Mouse (Mus musculus) erythroid progenitor cell, adult 5-6 weeks (primary cell): ENCODE data around the gene Smarcd2. TPM values are rescaled to one million over a fixed set of nuclear protein-coding genes. Genes with fewer than 3 reads are reported as not detected.

Experiments used
- ATAC-seq: replicated peaks from 2 replicates; pipeline ENCODE4 v1.8.0; 2016; ENCODE audit warnings: moderate number of reproducible peaks, mild to moderate bottlenecking, moderate TSS enrichment, inconsistent platforms; ENCODE audit not compliant: poor library complexity, low FRiP score, severe bottlenecking
- total RNA-seq, 2 experiments: library from RNA; stranded (forward) in 1 of 2; stranded (reverse) in 1 of 2; fragments of 150-400 nt in 1 of 2; fragments of 186-747, 209-891 nt in 1 of 2; gene quantifications; 2 replicates each; pipeline versions ENCODE4 v1.2.3 to v1.2.4; 2015 to 2017; ENCODE audit warnings: low replicate concordance in 2 of 2

Gene Smarcd2
- 36.0 and 49.0 TPM in 2 replicates for total RNA-seq (2015; ENCODE audit: low replicate concordance)
- total RNA-seq (2017; ENCODE audit: low replicate concordance) = 119 and 162 TPM in 2 replicates

- peak; percentile 88 for ATAC-seq
Observed at GRCm38 (mm10) chr11:106272644-106273310, at the start of gene Smarcd2. Gene Smarcd2, minus strand, starts transcription at chr11:106272972.

GRCm38 (mm10) chr11:106318406-106319366, 45.9 kb upstream of the Smarcd2 start:
- no peak for ATAC-seq

GRCm38 (mm10) chr11:106317801-106318200, 45.0 kb upstream of the Smarcd2 start:
- ATAC-seq = no peak

- ATAC-seq = no peak
Observed at GRCm38 (mm10) chr11:106316416-106316815, 43.6 kb upstream of the Smarcd2 start.

- no peak for ATAC-seq
Observed at GRCm38 (mm10) chr11:106314333-106314812, 41.6 kb upstream of the Smarcd2 start, which contains the start of gene Cd79b. Gene Cd79b, minus strand, starts transcription at chr11:106314762.

GRCm38 (mm10) chr11:106313533-106313932, 40.8 kb upstream of the Smarcd2 start:
- no peak for ATAC-seq

GRCm38 (mm10) chr11:106310123-106310522, 37.4 kb upstream of the Smarcd2 start:
- ATAC-seq = no peak

GRCm38 (mm10) chr11:106308162-106308561, 35.4 kb upstream of the Smarcd2 start:
- ATAC-seq = no peak

GRCm38 (mm10) chr11:106307432-106307831, 34.7 kb upstream of the Smarcd2 start:
- no peak for ATAC-seq

- no peak for ATAC-seq
Observed at GRCm38 (mm10) chr11:106306758-106307157, 34.0 kb upstream of the Smarcd2 start.

GRCm38 (mm10) chr11:106306065-106306385, 33.3 kb upstream of the Smarcd2 start:
- ATAC-seq = no peak

- no peak for ATAC-seq
Observed at GRCm38 (mm10) chr11:106305348-106306064, 32.7 kb upstream of the Smarcd2 start.

GRCm38 (mm10) chr11:106302634-106303033, 29.9 kb upstream of the Smarcd2 start:
- ATAC-seq = peak; percentile 78

GRCm38 (mm10) chr11:106301765-106302164, 29.0 kb upstream of the Smarcd2 start, which contains the start of gene Gh:
Gene Gh, minus strand, starts transcription at chr11:106301865.
- ATAC-seq = no peak

- ATAC-seq = no peak
Observed at GRCm38 (mm10) chr11:106291861-106292260, 19.1 kb upstream of the Smarcd2 start.

- no peak for ATAC-seq
Observed at GRCm38 (mm10) chr11:106290376-106290775, 17.6 kb upstream of the Smarcd2 start.

- 0 out of 2 replicates have a peak, but pooled peaks have one; percentile 54 for ATAC-seq
Observed at GRCm38 (mm10) chr11:106289369-106289768, 16.6 kb upstream of the Smarcd2 start.

GRCm38 (mm10) chr11:106286987-106287386, 14.2 kb upstream of the Smarcd2 start:
- no peak for ATAC-seq

GRCm38 (mm10) chr11:106286206-106286605, 13.4 kb upstream of the Smarcd2 start:
- ATAC-seq = no peak

GRCm38 (mm10) chr11:106284126-106284525, 11.4 kb upstream of the Smarcd2 start:
- ATAC-seq = no peak
